Mouse (Mus musculus) heart, adult 8-10 months (tissue): ENCODE results near the gene Dlg2. TPM values are rescaled to one million over a fixed set of nuclear protein-coding genes. Genes with fewer than 3 reads are reported as not detected.

ENCODE experiments used
- DNase-seq: peaks from one replicate; pipeline ENCODE4 v3.0.0; 2022; ENCODE audit warnings: low spot score
- total RNA-seq, 4 experiments: library from RNA; stranded (reverse); gene quantifications; 2 replicates each; pipeline ENCODE4 v1.2.4; 2022

The Dlg2 gene
- total RNA-seq = 1 to 10 TPM; 2.0 to 2.8 (median 2.3) TPM

- DNase-seq = peak; percentile 9
Measured at GRCm38 (mm10) chr7:90476313-90477245, at the start of gene Dlg2. TSS of gene Dlg2 (plus strand) at chr7:90476672.

GRCm38 (mm10) chr7:90427006-90427405, 49.5 kb upstream of the Dlg2 start:
- peak; percentile 11 for DNase-seq

- DNase-seq = no peak
Measured at GRCm38 (mm10) chr7:90432221-90432620, 44.3 kb upstream of the Dlg2 start.

- DNase-seq = no peak
Measured at GRCm38 (mm10) chr7:90440044-90440443, 36.4 kb upstream of the Dlg2 start.

- no peak for DNase-seq
Measured at GRCm38 (mm10) chr7:90442070-90442469, 34.4 kb upstream of the Dlg2 start.

GRCm38 (mm10) chr7:90442518-90443080, 33.9 kb upstream of the Dlg2 start, which contains the start of gene Crebzf:
TSS of gene Crebzf (plus strand) at chr7:90442729.
- peak; percentile 95 for DNase-seq

- peak; percentile 41 for DNase-seq
Measured at GRCm38 (mm10) chr7:90443101-90444091, 33.1 kb upstream of the Dlg2 start.

GRCm38 (mm10) chr7:90444206-90444605, 32.3 kb upstream of the Dlg2 start:
- no peak for DNase-seq

GRCm38 (mm10) chr7:90456149-90456844, 20.2 kb upstream of the Dlg2 start:
- DNase-seq = no peak

GRCm38 (mm10) chr7:90456845-90457468, 19.5 kb upstream of the Dlg2 start, which contains the start of gene Tmem126a:
TSS of gene Tmem126a (minus strand) at chr7:90457229.
- peak; percentile 90 for DNase-seq

GRCm38 (mm10) chr7:90457517-90457916, 19.0 kb upstream of the Dlg2 start:
- DNase-seq = peak; percentile 13

- DNase-seq = no peak
Measured at GRCm38 (mm10) chr7:90460330-90460729, 16.1 kb upstream of the Dlg2 start.

GRCm38 (mm10) chr7:90460930-90461329, 15.5 kb upstream of the Dlg2 start:
- peak; percentile 12 for DNase-seq

GRCm38 (mm10) chr7:90461441-90461840, 15.0 kb upstream of the Dlg2 start:
- DNase-seq = no peak

- no peak for DNase-seq
Measured at GRCm38 (mm10) chr7:90473511-90473910, 3.0 kb upstream of the Dlg2 start.

- DNase-seq = peak; percentile 100
Measured at GRCm38 (mm10) chr7:90475793-90476312, 619 bp upstream of the Dlg2 start, which contains the start of gene Tmem126b. TSS of gene Tmem126b (minus strand) at chr7:90476001.

GRCm38 (mm10) chr7:90482607-90483006, 6.1 kb downstream of the Dlg2 start:
- no peak for DNase-seq

- DNase-seq = no peak
Measured at GRCm38 (mm10) chr7:90508124-90508523, 31.7 kb downstream of the Dlg2 start.

GRCm38 (mm10) chr7:90512293-90512692, 35.8 kb downstream of the Dlg2 start:
- DNase-seq = peak; percentile 6
